23 mouse cellular contexts compared by ENCODE assay signal in genomic region chr2:75874008-75874559, GRCm38 (mm10). TPM values are rescaled to one million over a fixed set of nuclear protein-coding genes. Genes with fewer than 3 reads are reported as not detected.
DNase-seq lines count a peak whose midpoint lies in the region; ATAC-seq and TF ChIP-seq lines count a peak whose summit lies in the region.
"Had no signal": no experiment of that assay in that cellular context is flagged by ENCODE, and none has a peak within 500 bp of the region (broad histone marks: within the 10 kb centered on the region; RNA-seq: fewer than 3 reads in every experiment).

No protein-coding gene starts in this region.

- 0 out of 2 replicates have a peak, but pooled peaks have one; percentile 37 for ATAC-seq in megakaryocyte progenitor cell, adult 5-6 weeks (replicated peaks; ENCODE audit: poor library complexity)
- ATAC-seq: CD4-positive, CD25-positive, alpha-beta regulatory T cell, adult 4 months; forebrain, embryonic 16.5 days had no signal

- no peaks in the 10 kb centered on the region for H3K27me3 ChIP-seq in E14TG2a.4 (ENCODE audit: insufficient read depth, low read length)
- H3K27me3 ChIP-seq: embryonic facial prominence, embryonic 13.5 days; forebrain, embryonic 12.5 days; heart, embryonic 12.5 days; hindbrain, embryonic 15.5 days had no signal

- DNase-seq in 416B (ENCODE audit: low read depth), result peak; percentile 39
- peak; percentile 93 for DNase-seq in R1 (ENCODE audit: low read depth, low spot score)
- DNase-seq in adrenal gland, adult 2 months, result no peak
- no peak for DNase-seq in urinary bladder, postnatal 14 days (ENCODE audit: low spot score)
- no peak for DNase-seq in adrenal gland, postnatal 14 days
- DNase-seq in layer of hippocampus, adult 8-10 months (ENCODE audit: low spot score in 2 of 2), result no peak
- DNase-seq: adrenal gland, postnatal 10 days; B cell, adult 2 months; cerebellum, adult 11-12 months; cerebellum, adult 9-11 months; cerebellum, postnatal 36 days; gastrocnemius, postnatal 10 days; heart, adult 2 months had no signal

- H3K4me3 ChIP-seq in E14TG2a.4 (replicated peaks; ENCODE audit: low read length), result peak overlapping the region; percentile 35; the same call in 1 of the 2 replicates
- H3K4me3 ChIP-seq: embryonic facial prominence, embryonic 13.5 days; forebrain, embryonic 12.5 days; heart, adult 2 months; heart, embryonic 12.5 days; hindbrain, embryonic 10.5 days; hindbrain, embryonic 15.5 days had no signal

- peaks cover 28% of the 10 kb centered on the region for H3K36me3 ChIP-seq in E14TG2a.4 (ENCODE audit: insufficient read depth, low read length)
- H3K36me3 ChIP-seq: hindbrain, embryonic 15.5 days had no signal

- H3K4me1 ChIP-seq in E14TG2a.4 (replicated peaks; ENCODE audit: low read depth, low read length), result peaks cover 63% of the 10 kb centered on the region
- H3K4me1 ChIP-seq: embryonic facial prominence, embryonic 13.5 days; forebrain, embryonic 12.5 days; heart, embryonic 12.5 days; hindbrain, embryonic 15.5 days had no signal

- no peak for TF ChIP-seq CTCF in E14TG2a.4 (conservative IDR thresholded peaks at IDR 0.05; ENCODE audit: low read length)

- no peaks in the 10 kb centered on the region for H3K9me3 ChIP-seq in E14TG2a.4 (ENCODE audit: low read length)
- H3K9me3 ChIP-seq: embryonic facial prominence, embryonic 13.5 days; forebrain, embryonic 12.5 days; G1E; heart, embryonic 12.5 days; hindbrain, embryonic 10.5 days; hindbrain, embryonic 15.5 days had no signal

RNA-seq across cellular contexts. Expression of gene Agps, which starts 42.1 kb away (rescaled TPM):
- 218 and 225 TPM in 2 replicates for total RNA-seq in megakaryocyte progenitor cell, adult 5-6 weeks (2015)
- 188 and 201 TPM in 2 replicates for total RNA-seq in megakaryocyte progenitor cell, adult 5-6 weeks (2017)
- total RNA-seq in adrenal gland, adult 2 months (2021), result 10 to 100 TPM; 28.7 to 36.9 TPM
- 1.7 and 1.9 TPM in 2 replicates for polyA plus RNA-seq in adrenal gland, adult 2 months (2012; rRNA removed)
- total RNA-seq in adrenal gland, postnatal 14 days (2021), result 34.7 and 40.2 TPM in 2 replicates
- total RNA-seq in layer of hippocampus, adult 8-10 months (2022), result 10 to 100 TPM; 35.6 to 42.7 (median 37.3) TPM

Comparison
In these comparisons a context has a peak if more than half of its experiments do, and no peak if none do; other contexts are left out.
1. DNase-seq: peak in 416B (single experiment) and R1 (single experiment); none in adrenal gland, adult 2 months (single experiment), urinary bladder, postnatal 14 days (single experiment), adrenal gland, postnatal 14 days (single experiment) and layer of hippocampus, adult 8-10 months (0 of 2).